Mouse (Mus musculus): Measurements from ENCODE around the gene Arhgef38.

The Arhgef38 gene

GRCm38 (mm10) chr3:133234821-133235295 lies at the start of gene Arhgef38:
TSS of gene Arhgef38 (minus strand) at chr3:133234949.
- no peak for DNase-seq

- peak; percentile 61 to 62 for DNase-seq
These were observed 37.1 kb upstream of the Arhgef38 start for GRCm38 (mm10) chr3:133271887-133272286.

GRCm38 (mm10) chr3:133258860-133259259 lies 24.1 kb upstream of the Arhgef38 start:
- DNase-seq = no peak

GRCm38 (mm10) chr3:133255842-133256241 lies 21.1 kb upstream of the Arhgef38 start:
- DNase-seq = no peak

- DNase-seq = no peak
These were observed 9.3 kb upstream of the Arhgef38 start for GRCm38 (mm10) chr3:133244027-133244426.

GRCm38 (mm10) chr3:133241916-133242315 lies 7.2 kb upstream of the Arhgef38 start:
- DNase-seq = no peak

- no peak for DNase-seq
These were observed 756 bp downstream of the Arhgef38 start for GRCm38 (mm10) chr3:133233993-133234392.

GRCm38 (mm10) chr3:133230427-133230826 lies 4.3 kb downstream of the Arhgef38 start:
- DNase-seq = no peak

- DNase-seq = no peak
These were observed 5.2 kb downstream of the Arhgef38 start for GRCm38 (mm10) chr3:133229594-133229993.

GRCm38 (mm10) chr3:133227258-133228012 lies 7.3 kb downstream of the Arhgef38 start:
- DNase-seq = no peak

GRCm38 (mm10) chr3:133218501-133218900 lies 16.2 kb downstream of the Arhgef38 start:
- no peak for DNase-seq

GRCm38 (mm10) chr3:133215198-133215819 lies 19.4 kb downstream of the Arhgef38 start:
- no peak for DNase-seq

GRCm38 (mm10) chr3:133213434-133214114 lies 21.2 kb downstream of the Arhgef38 start:
- DNase-seq = no peak

- no peak for DNase-seq
These were observed 23.4 kb downstream of the Arhgef38 start for GRCm38 (mm10) chr3:133211324-133211723.

GRCm38 (mm10) chr3:133203713-133204112 lies 31.0 kb downstream of the Arhgef38 start:
- no peak for DNase-seq

- DNase-seq = no peak
These were observed 32.6 kb downstream of the Arhgef38 start for GRCm38 (mm10) chr3:133202171-133202570.

- DNase-seq = no peak
These were observed 45.8 kb downstream of the Arhgef38 start for GRCm38 (mm10) chr3:133188930-133189329.

GRCm38 (mm10) chr3:133187524-133187923 lies 47.2 kb downstream of the Arhgef38 start:
- DNase-seq = no peak

GRCm38 (mm10) chr3:133176033-133176750 lies 58.6 kb downstream of the Arhgef38 start:
- DNase-seq = no peak

GRCm38 (mm10) chr3:133172291-133172690 lies 62.5 kb downstream of the Arhgef38 start:
- DNase-seq = no peak

- no peak for DNase-seq
These were observed 65.0 kb downstream of the Arhgef38 start for GRCm38 (mm10) chr3:133169737-133170136.

GRCm38 (mm10) chr3:133167550-133167949 lies 67.2 kb downstream of the Arhgef38 start:
- DNase-seq = no peak

GRCm38 (mm10) chr3:133165130-133165529 lies 69.6 kb downstream of the Arhgef38 start:
- no peak for DNase-seq
